Mouse (Mus musculus): ENCODE data around the gene Olfr867. TPM values are rescaled to one million over a fixed set of nuclear protein-coding genes. Genes with fewer than 3 reads are reported as not detected.

Olfr867 gene
- total RNA-seq (2014; rRNA removed) (not detected in 2 replicates), polyA plus RNA-seq (2015; fragmentation: Nextera tagmentation; extraction: Ambion mirVana) (not detected in 2 replicates)

DNA sequence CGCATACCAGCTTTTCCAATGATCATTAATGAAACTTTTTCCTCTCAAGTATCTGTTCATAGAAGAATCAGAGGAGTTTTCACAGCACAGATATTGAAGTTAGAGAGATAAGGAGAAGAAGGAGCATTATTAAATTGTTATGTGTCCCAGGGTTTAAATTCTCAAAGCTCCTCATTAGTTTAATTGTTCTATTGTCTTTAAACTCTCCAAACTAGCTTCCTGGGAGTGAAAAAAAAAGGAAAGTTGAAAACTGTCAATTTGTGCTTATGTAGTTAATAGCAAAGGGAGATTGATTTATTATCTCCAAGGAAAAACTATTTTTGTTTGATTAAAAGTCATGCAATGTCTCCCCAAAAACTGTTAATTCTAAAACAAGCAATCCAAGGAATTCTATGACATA is at the start of gene Olfr867:
Olfr867 (minus strand) TSS at position 101 of the 400 bp plus-strand sequence.
- Histone ChIP-seq H3K27ac (ENCODE audit: low read depth, low read length) (no peak within 1 kb of the TSS), H3K4me2 (ENCODE audit: low read depth, low read length, poor library complexity, severe bottlenecking) (no peak within 1 kb of the TSS), H3K9ac (replicated peaks; ENCODE audit: low read length, poor library complexity, severe bottlenecking) (no peak within 1 kb of the TSS), H3K4me3 (ENCODE audit: low read depth, low read length) (no peak within 1 kb of the TSS), H3K27me3 (ENCODE audit: insufficient read depth, low read length) (no peaks in the 10 kb centered on the region), H3K9me3 (ENCODE audit: low read length) (peaks cover 10% of the 10 kb centered on the region; the same call in 1 of the 2 replicates), H3K36me3 (ENCODE audit: insufficient read depth, low read length) (no peaks in the 10 kb centered on the region), H3K4me1 (ENCODE audit: insufficient read depth, low read length) (no peaks in the 10 kb centered on the region)
- DNase-seq (ENCODE audit: low spot score) (no peak), ATAC-seq (ENCODE audit: low FRiP score) (no peak)
- no peak for TF ChIP-seq CTCF (IDR thresholded peaks at IDR 0.05)
- 70% methylated on average over 1 of the region's 1 CpGs for WGBS

DNA sequence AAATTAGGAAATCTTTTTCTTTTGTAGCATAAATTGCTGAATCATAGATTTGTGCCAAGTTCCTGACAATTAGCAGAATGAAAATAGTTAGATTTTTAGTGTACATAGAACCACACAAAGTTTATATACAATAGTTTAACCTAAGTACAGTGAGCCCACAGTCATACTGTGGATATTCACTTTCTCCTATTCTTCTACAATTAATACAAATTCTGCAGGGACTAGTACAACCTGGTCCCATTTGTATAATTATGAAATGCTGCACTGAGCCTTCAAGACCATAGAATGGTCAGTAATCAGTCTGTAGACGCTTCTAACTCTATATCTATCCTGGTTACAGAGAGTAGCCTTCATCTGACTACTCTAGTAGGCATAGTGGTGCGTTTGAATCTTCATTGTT is 41.0 kb upstream of the Olfr867 start, which contains the start of gene Olfr868:
Olfr868 (plus strand) TSS at position 301 of the 400 bp plus-strand sequence.
- Histone ChIP-seq H3K36me3 (ENCODE audit: insufficient read depth, low read length) (no peaks in the 10 kb centered on the region), H3K27ac (ENCODE audit: low read depth, low read length) (no peak within 1 kb of the TSS), H3K4me1 (ENCODE audit: insufficient read depth, low read length) (no peaks in the 10 kb centered on the region), H3K9ac (replicated peaks; ENCODE audit: low read length, poor library complexity, severe bottlenecking) (no peak within 1 kb of the TSS), H3K4me3 (ENCODE audit: low read depth, low read length) (no peak within 1 kb of the TSS), H3K27me3 (ENCODE audit: insufficient read depth, low read length) (no peaks in the 10 kb centered on the region), H3K4me2 (ENCODE audit: low read depth, low read length, poor library complexity, severe bottlenecking) (no peak within 1 kb of the TSS), H3K9me3 (ENCODE audit: low read length) (peaks cover 12% of the 10 kb centered on the region; the same call in 1 of the 2 replicates)
- ATAC-seq (ENCODE audit: low FRiP score) (no peak), DNase-seq (ENCODE audit: low spot score) (no peak)
- TF ChIP-seq CTCF (IDR thresholded peaks at IDR 0.05): no peak
- WGBS: 36% methylated on average over 2 of the region's 2 CpGs

DNA sequence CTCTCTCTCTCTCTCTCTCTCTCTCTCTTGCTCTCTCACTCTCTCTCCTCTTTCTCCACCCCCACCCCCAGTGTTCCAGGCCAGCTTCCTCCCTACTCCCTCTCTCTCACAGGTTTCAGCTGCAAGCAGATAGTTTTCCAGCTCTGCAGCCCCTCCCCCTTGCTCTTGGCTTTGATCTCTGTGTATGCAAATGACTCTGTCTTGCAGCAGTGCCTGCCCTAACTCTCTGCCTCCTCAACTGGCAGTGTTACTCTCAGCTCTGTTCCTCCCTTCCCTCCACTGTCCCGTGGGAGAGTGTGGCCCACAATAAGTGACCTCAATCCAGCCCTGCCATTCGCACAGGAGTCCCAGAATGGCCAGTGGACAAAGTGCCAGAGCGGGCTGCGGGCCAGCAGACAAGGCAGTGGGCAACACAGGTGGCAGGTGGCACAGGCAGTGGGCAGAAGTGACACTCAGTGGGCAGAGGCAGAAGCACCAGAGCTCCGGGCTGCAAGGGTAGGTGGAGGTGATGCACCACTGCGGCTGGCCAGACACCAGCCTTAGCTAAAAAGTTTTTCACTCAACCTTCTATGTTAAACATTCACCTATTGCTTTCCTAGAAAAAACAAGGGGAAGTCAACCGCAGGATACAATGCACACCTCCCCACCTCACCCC is 16.3 kb upstream of the Olfr867 start:
- Histone ChIP-seq H3K9ac (replicated peaks; ENCODE audit: low read length, poor library complexity, severe bottlenecking) (no peak overlapping the region), H3K36me3 (ENCODE audit: insufficient read depth, low read length) (no peaks in the 10 kb centered on the region), H3K27ac (ENCODE audit: low read depth, low read length) (no peak overlapping the region), H3K4me3 (ENCODE audit: low read depth, low read length) (no peak overlapping the region), H3K9me3 (ENCODE audit: low read length) (peaks cover 31% of the 10 kb centered on the region; the same call in 1 of the 2 replicates), H3K4me2 (ENCODE audit: low read depth, low read length, poor library complexity, severe bottlenecking) (no peak overlapping the region), H3K27me3 (ENCODE audit: insufficient read depth, low read length) (no peaks in the 10 kb centered on the region), H3K4me1 (ENCODE audit: insufficient read depth, low read length) (no peaks in the 10 kb centered on the region)
- TF ChIP-seq CTCF (IDR thresholded peaks at IDR 0.05): no peak
- 66% methylated on average over 7 of the region's 7 CpGs for WGBS
- ATAC-seq (ENCODE audit: low FRiP score): no peak
- no peak for DNase-seq (ENCODE audit: low spot score)

DNA sequence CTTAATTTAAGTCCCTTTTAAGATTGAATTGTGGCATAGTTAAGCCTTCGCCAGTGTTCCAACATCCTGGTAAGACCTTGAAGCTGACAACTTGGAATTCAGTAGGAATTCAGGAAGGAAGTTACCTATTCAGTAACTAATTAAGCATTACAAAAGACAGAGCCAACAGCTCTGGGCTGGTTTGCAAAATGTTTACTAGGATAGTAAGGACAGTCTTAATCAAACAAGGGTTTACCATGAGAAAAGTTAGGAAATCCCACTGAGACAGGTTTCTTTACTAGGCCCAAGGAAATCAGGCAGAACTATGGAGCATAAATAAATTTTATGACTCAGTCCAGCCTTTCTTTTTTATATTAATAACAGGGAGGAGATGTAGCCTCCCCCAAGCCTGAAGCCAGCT is 13.9 kb upstream of the Olfr867 start:
- ATAC-seq (ENCODE audit: low FRiP score): no peak
- DNase-seq (ENCODE audit: low spot score): no peak
- no peak for TF ChIP-seq CTCF (IDR thresholded peaks at IDR 0.05)
- WGBS: 94% methylated on average over 1 of the region's 1 CpGs
- Histone ChIP-seq H3K9me3 (ENCODE audit: low read length) (peaks cover 18% of the 10 kb centered on the region; the same call in 1 of the 2 replicates), H3K4me2 (ENCODE audit: low read depth, low read length, poor library complexity, severe bottlenecking) (no peak overlapping the region), H3K27ac (ENCODE audit: low read depth, low read length) (no peak overlapping the region), H3K27me3 (ENCODE audit: insufficient read depth, low read length) (no peaks in the 10 kb centered on the region), H3K9ac (replicated peaks; ENCODE audit: low read length, poor library complexity, severe bottlenecking) (no peak overlapping the region), H3K36me3 (ENCODE audit: insufficient read depth, low read length) (no peaks in the 10 kb centered on the region), H3K4me1 (ENCODE audit: insufficient read depth, low read length) (no peaks in the 10 kb centered on the region), H3K4me3 (ENCODE audit: low read depth, low read length) (no peak overlapping the region)

DNA sequence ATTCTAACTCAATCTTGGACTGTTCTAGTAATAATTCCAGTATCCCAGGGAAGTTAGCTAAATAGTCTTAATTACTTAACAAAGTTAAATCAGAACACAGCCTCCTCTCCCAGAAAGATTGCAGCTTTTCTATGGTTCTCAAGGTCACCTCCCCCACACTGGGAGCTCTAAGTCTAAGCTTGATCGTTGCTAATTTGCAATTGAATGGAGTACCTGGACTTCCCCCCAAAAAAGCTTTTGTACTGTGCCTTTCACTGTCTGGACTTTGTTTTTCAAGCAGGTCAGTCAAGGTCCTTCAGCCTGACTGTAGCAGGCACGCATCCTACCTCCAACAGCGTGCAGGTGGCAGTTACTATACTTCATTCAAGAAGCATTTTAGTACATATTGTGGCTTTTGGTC is 12.9 kb upstream of the Olfr867 start:
- Histone ChIP-seq H3K9ac (replicated peaks; ENCODE audit: low read length, poor library complexity, severe bottlenecking) (no peak overlapping the region), H3K27me3 (ENCODE audit: insufficient read depth, low read length) (no peaks in the 10 kb centered on the region), H3K4me1 (ENCODE audit: insufficient read depth, low read length) (no peaks in the 10 kb centered on the region), H3K4me3 (ENCODE audit: low read depth, low read length) (no peak overlapping the region), H3K9me3 (ENCODE audit: low read length) (peaks cover 15% of the 10 kb centered on the region; the same call in 1 of the 2 replicates), H3K36me3 (ENCODE audit: insufficient read depth, low read length) (no peaks in the 10 kb centered on the region), H3K27ac (ENCODE audit: low read depth, low read length) (no peak overlapping the region), H3K4me2 (ENCODE audit: low read depth, low read length, poor library complexity, severe bottlenecking) (no peak overlapping the region)
- ATAC-seq (ENCODE audit: low FRiP score) (no peak), DNase-seq (ENCODE audit: low spot score) (no peak)
- no peak for TF ChIP-seq CTCF (IDR thresholded peaks at IDR 0.05)
- WGBS: 65% methylated on average over 3 of the region's 3 CpGs

DNA sequence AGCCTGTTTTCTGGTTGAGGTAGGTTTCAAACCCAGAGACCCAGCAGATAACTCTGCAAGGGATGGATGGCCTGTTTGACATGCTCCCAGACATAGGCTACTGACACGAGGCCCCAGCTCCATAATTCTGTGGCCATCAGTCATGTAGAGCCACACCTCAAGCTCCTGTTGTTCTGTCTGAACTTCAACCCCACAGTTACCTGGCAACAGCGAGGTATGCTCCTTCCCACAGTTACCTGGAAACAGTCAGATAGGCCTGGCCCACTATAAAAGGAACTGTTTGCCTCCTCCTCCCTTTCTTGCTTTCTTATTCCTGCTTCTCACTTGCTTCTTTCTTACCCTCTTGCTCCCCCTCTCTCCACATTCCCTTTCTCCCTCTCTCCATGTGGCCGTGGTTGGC is 9.4 kb downstream of the Olfr867 start:
- H3K4me1 ChIP-seq (ENCODE audit: insufficient read depth, low read length): no peaks in the 10 kb centered on the region
- no peak overlapping the region for H3K9ac ChIP-seq (replicated peaks; ENCODE audit: low read length, poor library complexity, severe bottlenecking)
- H3K27ac ChIP-seq (ENCODE audit: low read depth, low read length): no peak overlapping the region
- no peaks in the 10 kb centered on the region for H3K27me3 ChIP-seq (ENCODE audit: insufficient read depth, low read length)
- no peaks in the 10 kb centered on the region for H3K36me3 ChIP-seq (ENCODE audit: insufficient read depth, low read length)
- no peak for TF ChIP-seq CTCF (IDR thresholded peaks at IDR 0.05)
- DNase-seq (ENCODE audit: low spot score) (no peak), ATAC-seq (ENCODE audit: low FRiP score) (no peak)
- no peak overlapping the region for H3K4me2 ChIP-seq (ENCODE audit: low read depth, low read length, poor library complexity, severe bottlenecking)
- peaks cover 25% of the 10 kb centered on the region for H3K9me3 ChIP-seq (ENCODE audit: low read length)
- H3K4me3 ChIP-seq (ENCODE audit: low read depth, low read length): no peak overlapping the region
- 73% methylated on average over 3 of the region's 3 CpGs for WGBS
